Mouse (Mus musculus) MEL (cell line): ENCODE measurements around the gene Hspe1. TPM values are rescaled to one million over a fixed set of nuclear protein-coding genes. Genes with fewer than 3 reads are reported as not detected.

ENCODE experiments used
- DNase-seq: peaks from one replicate; pipeline ENCODE4 v3.0.0; 2011; ENCODE audit warnings: low read depth, low spot score
- H3K27ac ChIP-seq: 2 replicates; pipeline ENCODE4 v1.5.1; 2012; ENCODE audit warnings: low read depth, mild to moderate bottlenecking, control low read depth, low read length, moderate library complexity; ENCODE audit not compliant: control insufficient read depth
- H3K27me3 ChIP-seq, 2 experiments: fragments of 150-350 bp in 1 of 2; sonication (generic) in 1 of 2; 2 replicates each; pipeline ENCODE4 v1.6.1; 2012; ENCODE audit warnings: low read length in 2 of 2, mild to moderate bottlenecking in 2 of 2, improper control_type of control experiment in 1 of 2, moderate library complexity in 1 of 2; ENCODE audit not compliant: insufficient read depth in 2 of 2, control insufficient read depth in 1 of 2
- H3K36me3 ChIP-seq, 2 experiments: 2 replicates each; pipeline ENCODE4 v1.6.1; 2012 to 2014; ENCODE audit warnings: low read length in 2 of 2, improper control_type of control experiment in 1 of 2, inconsistent platforms in 1 of 2, mild to moderate bottlenecking in 1 of 2; ENCODE audit not compliant: insufficient read depth in 2 of 2, control insufficient read depth in 1 of 2
- H3K4me1 ChIP-seq, 2 experiments: fragments of 150-350 bp in 1 of 2; sonication (generic) in 1 of 2; 2 replicates each; pipeline ENCODE4 v1.6.1; 2012; ENCODE audit warnings: low read length in 2 of 2, improper control_type of control experiment in 1 of 2, mild to moderate bottlenecking in 1 of 2; ENCODE audit not compliant: insufficient read depth in 2 of 2, control insufficient read depth in 1 of 2
- H3K4me3 ChIP-seq, 2 experiments: fragments of 150-350 bp in 1 of 2; sonication (generic) in 1 of 2; 2 replicates each; pipeline ENCODE4 v1.5.1; 2012; ENCODE audit warnings: low read depth in 2 of 2, low read length in 2 of 2, mild to moderate bottlenecking in 2 of 2, moderate library complexity in 2 of 2, control low read depth in 1 of 2, improper control_type of control experiment in 1 of 2; ENCODE audit not compliant: control insufficient read depth in 1 of 2, insufficient read depth in 1 of 2
- H3K79me2 ChIP-seq: 2 replicates; pipeline ENCODE4 v1.6.1; 2012; ENCODE audit warnings: mild to moderate bottlenecking, low read length, moderate library complexity; ENCODE audit not compliant: control insufficient read depth, poor library complexity, insufficient read depth
- H3K9ac ChIP-seq: 2 replicates; pipeline ENCODE4 v1.6.1; 2012; ENCODE audit warnings: low read depth, mild to moderate bottlenecking, control low read depth, low read length, moderate library complexity; ENCODE audit not compliant: control insufficient read depth, poor library complexity, severe bottlenecking
- H3K9me3 ChIP-seq: fragments of 150-350 bp; sonication (generic); replicated peaks from 2 replicates; pipeline ENCODE4 v1.6.1; 2012; ENCODE audit warnings: mild to moderate bottlenecking, low read length, improper control_type of control experiment, moderate library complexity; ENCODE audit not compliant: insufficient read depth
- BHLHE40 ChIP-seq: IDR thresholded peaks from 2 replicates; pipeline ENCODE4 v1.6.1; 2012; ENCODE audit warnings: low read depth, mild to moderate bottlenecking, inconsistent platforms, low read length, improper control_type of control experiment, borderline replicate concordance
- CHD1 ChIP-seq: IDR thresholded peaks from 2 replicates; pipeline ENCODE4 v1.6.1; 2012; ENCODE audit warnings: low read depth, mild to moderate bottlenecking, inconsistent platforms, low read length, improper control_type of control experiment
- CTCF ChIP-seq, 3 experiments: IDR thresholded peaks in 2 of 3; conservative IDR thresholded peaks in 1 of 3; 2 replicates each; pipeline ENCODE4 v1.5.1; 2011 to 2012; ENCODE audit warnings: low read length in 3 of 3, low read depth in 2 of 3, mild to moderate bottlenecking in 2 of 3, improper control_type of control experiment in 1 of 3, inconsistent platforms in 1 of 3, mixed read lengths in 1 of 3, moderate library complexity in 1 of 3; ENCODE audit not compliant: control insufficient read depth in 1 of 3, insufficient read depth in 1 of 3, poor library complexity in 1 of 3, severe bottlenecking in 1 of 3
- E2F4 ChIP-seq: IDR thresholded peaks from 2 replicates; pipeline ENCODE4 v1.6.1; 2011; ENCODE audit warnings: low read depth, low read length, improper control_type of control experiment, borderline replicate concordance
- ELF1 ChIP-seq: IDR thresholded peaks from 2 replicates; pipeline ENCODE4 v1.6.1; 2014; ENCODE audit warnings: low read depth, mild to moderate bottlenecking, inconsistent platforms, low read length, improper control_type of control experiment, moderate library complexity
- EP300 ChIP-seq, 2 experiments: IDR thresholded peaks; 2 replicates each; pipeline ENCODE4 v1.6.1; 2011; ENCODE audit warnings: improper control_type of control experiment in 2 of 2, low read length in 2 of 2, low read depth in 1 of 2, mild to moderate bottlenecking in 1 of 2
- ETS1 ChIP-seq: IDR thresholded peaks from 2 replicates; pipeline ENCODE4 v1.6.1; 2012; ENCODE audit warnings: low read depth, mild to moderate bottlenecking, inconsistent platforms, low read length, improper control_type of control experiment, moderate library complexity
- GABPA ChIP-seq: IDR thresholded peaks from 2 replicates; pipeline ENCODE4 v1.6.1; 2012; ENCODE audit warnings: low read depth, mild to moderate bottlenecking, inconsistent platforms, low read length, improper control_type of control experiment, moderate library complexity
- GATA1 ChIP-seq: IDR thresholded peaks from 2 replicates; pipeline ENCODE4 v1.6.1; 2011; ENCODE audit warnings: low read depth, low read length, improper control_type of control experiment
- HCFC1 ChIP-seq: IDR thresholded peaks from 2 replicates; pipeline ENCODE4 v1.6.1; 2012; ENCODE audit warnings: low read depth, mild to moderate bottlenecking, inconsistent platforms, low read length, improper control_type of control experiment, moderate library complexity
- JUND ChIP-seq: IDR thresholded peaks from 2 replicates; pipeline ENCODE4 v1.6.1; 2011; ENCODE audit warnings: low read depth, mild to moderate bottlenecking, improper control_type of control experiment, low read length
- KAT2A ChIP-seq: conservative IDR thresholded peaks from 2 replicates; pipeline ENCODE4 v1.6.1; 2012; ENCODE audit warnings: low read depth, low read length, improper control_type of control experiment, inconsistent platforms
- MAFK ChIP-seq: IDR thresholded peaks from 2 replicates; pipeline ENCODE4 v1.6.1; 2011; ENCODE audit warnings: low read depth, mild to moderate bottlenecking, low read length, improper control_type of control experiment, borderline replicate concordance
- MAX ChIP-seq: IDR thresholded peaks from 2 replicates; pipeline ENCODE4 v1.6.1; 2011; ENCODE audit warnings: low read length, improper control_type of control experiment
- MXI1 ChIP-seq: IDR thresholded peaks from 2 replicates; pipeline ENCODE4 v1.6.1; 2011; ENCODE audit warnings: mild to moderate bottlenecking, low read depth, low read length, improper control_type of control experiment
- MYB ChIP-seq: IDR thresholded peaks from 2 replicates; pipeline ENCODE4 v1.6.1; 2011; ENCODE audit warnings: mild to moderate bottlenecking, low read depth, low read length, improper control_type of control experiment
- MYC ChIP-seq: IDR thresholded peaks from 2 replicates; pipeline ENCODE4 v1.6.1; 2011; ENCODE audit warnings: low read depth, mild to moderate bottlenecking, low read length, improper control_type of control experiment, moderate library complexity
- NELFE ChIP-seq: IDR thresholded peaks from 2 replicates; pipeline ENCODE4 v1.6.1; 2011; ENCODE audit warnings: low read depth, low read length, improper control_type of control experiment
- NRF1 ChIP-seq: IDR thresholded peaks from 2 replicates; pipeline ENCODE4 v1.6.1; 2014; ENCODE audit warnings: low read depth, mild to moderate bottlenecking, inconsistent platforms, low read length, improper control_type of control experiment, moderate library complexity; ENCODE audit not compliant: poor library complexity, insufficient read depth, severe bottlenecking
- POLR2AphosphoS2 ChIP-seq: IDR thresholded peaks from 2 replicates; pipeline ENCODE4 v1.6.1; 2011; ENCODE audit warnings: low read length, improper control_type of control experiment
- RAD21 ChIP-seq: IDR thresholded peaks from 2 replicates; pipeline ENCODE4 v1.6.1; 2011; ENCODE audit warnings: mild to moderate bottlenecking, low read depth, low read length, improper control_type of control experiment
- RCOR1 ChIP-seq: IDR thresholded peaks from 2 replicates; pipeline ENCODE4 v1.6.1; 2012; ENCODE audit warnings: low read depth, mild to moderate bottlenecking, inconsistent platforms, low read length, improper control_type of control experiment
- SMC3 ChIP-seq: IDR thresholded peaks from 2 replicates; pipeline ENCODE4 v1.6.1; 2011; ENCODE audit warnings: low read depth, low read length, improper control_type of control experiment
- TAL1 ChIP-seq: IDR thresholded peaks from 2 replicates; pipeline ENCODE4 v1.6.1; 2012; ENCODE audit warnings: mild to moderate bottlenecking, inconsistent platforms, low read length, moderate library complexity, mixed read lengths
- TBP ChIP-seq: IDR thresholded peaks from 2 replicates; pipeline ENCODE4 v1.8.0; 2011; ENCODE audit warnings: low read depth, low read length, improper control_type of control experiment
- TCF12 ChIP-seq: IDR thresholded peaks from 2 replicates; pipeline ENCODE4 v1.6.1; 2014; ENCODE audit warnings: low read depth, mild to moderate bottlenecking, inconsistent platforms, low read length, improper control_type of control experiment, moderate library complexity
- UBTF ChIP-seq: IDR thresholded peaks from 2 replicates; pipeline ENCODE4 v1.6.1; 2012; ENCODE audit warnings: low read depth, mild to moderate bottlenecking, inconsistent platforms, low read length, improper control_type of control experiment, moderate library complexity, borderline replicate concordance; ENCODE audit not compliant: insufficient read depth
- USF1 ChIP-seq: IDR thresholded peaks from 2 replicates; pipeline ENCODE4 v1.6.1; 2014; ENCODE audit warnings: low read depth, mild to moderate bottlenecking, inconsistent platforms, low read length, improper control_type of control experiment, moderate library complexity
- USF2 ChIP-seq, 2 experiments: IDR thresholded peaks; 2 replicates each; pipeline ENCODE4 v1.6.1; 2011 to 2012; ENCODE audit warnings: improper control_type of control experiment in 2 of 2, low read length in 2 of 2, borderline replicate concordance in 1 of 2, inconsistent platforms in 1 of 2, low read depth in 1 of 2, mild to moderate bottlenecking in 1 of 2; ENCODE audit not compliant: insufficient read depth in 1 of 2
- ZKSCAN1 ChIP-seq: IDR thresholded peaks from 2 replicates; pipeline ENCODE4 v1.6.1; 2012; ENCODE audit warnings: low read depth, mild to moderate bottlenecking, inconsistent platforms, low read length, improper control_type of control experiment, moderate library complexity
- ZMIZ1 ChIP-seq: IDR thresholded peaks from 2 replicates; pipeline ENCODE4 v1.6.1; 2012; ENCODE audit warnings: low read depth, mild to moderate bottlenecking, inconsistent platforms, low read length, improper control_type of control experiment, moderate library complexity
- ZNF384 ChIP-seq: IDR thresholded peaks from 2 replicates; pipeline ENCODE4 v1.6.1; 2012; ENCODE audit warnings: low read depth, mild to moderate bottlenecking, inconsistent platforms, low read length, improper control_type of control experiment
- polyA plus RNA-seq, 2 experiments: library from polyadenylated mRNA; stranded (reverse) in 1 of 2; unstranded in 1 of 2; fragments of >175 nt in 1 of 2; fragments of >200 nt in 1 of 2; gene quantifications; 2 replicates each; pipeline versions ENCODE4 v1.2.1 to v1.2.4; 2012; ENCODE audit warnings: low replicate concordance in 2 of 2, low read depth in 1 of 2; ENCODE audit not compliant: insufficient read length in 2 of 2, insufficient read depth in 1 of 2, missing spikeins in 1 of 2
- total RNA-seq: library from RNA; depleted of rRNA; stranded (reverse); fragments of 300-350 nt; gene quantifications from 2 replicates; pipeline ENCODE4 v1.2.3, GENCODE M21; 2012

The Hspe1 gene
- total and polyA plus RNA-seq, 3 experiments = 752 to 942 TPM; not detected in 1

DNA sequence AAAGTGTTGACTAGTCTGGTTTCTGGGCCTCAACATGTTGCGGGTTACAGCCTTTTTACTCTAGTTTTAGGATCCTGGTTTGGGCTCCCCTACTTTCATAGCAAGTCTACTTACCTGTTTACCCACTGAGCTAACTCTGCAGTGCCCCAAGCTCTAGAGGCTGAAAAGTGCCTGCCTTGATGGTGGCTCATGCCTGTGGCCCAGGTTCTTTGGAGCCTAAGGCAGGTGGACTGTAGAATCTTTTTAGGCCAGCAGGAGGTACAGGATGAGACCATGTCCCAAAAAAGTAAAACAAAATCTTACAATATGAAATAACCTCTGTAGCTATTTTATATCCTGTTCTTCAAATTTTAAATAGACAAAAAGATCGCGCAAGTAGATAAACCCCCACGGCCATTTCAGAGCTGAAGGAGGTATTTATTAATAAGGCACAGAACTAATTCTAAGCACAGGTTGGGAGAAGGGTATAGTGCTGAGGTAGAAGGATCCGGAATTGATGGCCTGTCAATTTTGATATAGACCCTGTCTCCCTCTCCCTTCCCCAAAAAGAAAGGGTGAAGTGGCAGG lies 1.6 kb downstream of the Hspe1 start:
- H3K36me3 ChIP-seq = peaks cover 12 to 43% of the 10 kb centered on the region in 2 experiments
- peak; percentile 52 for DNase-seq
- H3K4me3 ChIP-seq = peak overlapping the region; percentile 80 to 85
- TF ChIP-seq USF1 = no peak
- TF ChIP-seq NRF1 = no peak
- TF ChIP-seq ELF1 = no peak
- no peak for TF ChIP-seq MYB
- no peak for TF ChIP-seq ZMIZ1
- no peak for TF ChIP-seq MAFK
- TF ChIP-seq KAT2A = no peak
- TF ChIP-seq MXI1 = peak; percentile 63
- TF ChIP-seq SMC3 = 0 out of 2 replicates have a peak, but pooled peaks have one; percentile 14
- no peak for TF ChIP-seq TCF12
- no peak for TF ChIP-seq RCOR1
- peak; percentile 78 for TF ChIP-seq GATA1
- no peak for TF ChIP-seq TBP
- no peak for TF ChIP-seq JUND
- no peak for TF ChIP-seq E2F4
- 0 out of 2 replicates have a peak, but pooled peaks have one; percentile 24 for TF ChIP-seq MAX
- TF ChIP-seq ZKSCAN1 = no peak
- TF ChIP-seq TAL1 = no peak
- TF ChIP-seq USF2 (IDR thresholded peaks at IDR 0.05; ENCODE audit: borderline replicate concordance in 1 of 2, insufficient read depth in 1 of 2, low read depth in 1 of 2, low read length in 2 of 2) = no peak
- TF ChIP-seq HCFC1 = peak; percentile 31; the same call in 1 of the 2 replicates
- TF ChIP-seq EP300 (IDR thresholded peaks at IDR 0.05; ENCODE audit: low read depth in 1 of 2, low read length in 2 of 2) = no peak
- no peak for TF ChIP-seq MYC
- TF ChIP-seq UBTF = no peak
- TF ChIP-seq CHD1 = no peak
- no peak for TF ChIP-seq POLR2AphosphoS2
- TF ChIP-seq CTCF (IDR thresholded peaks at IDR 0.05 in 2 of 3, conservative IDR thresholded peaks at IDR 0.05 in 1 of 3; ENCODE audit: control insufficient read depth in 1 of 3, insufficient read depth in 1 of 3, low read depth in 2 of 3, low read length in 3 of 3, poor library complexity in 1 of 3, severe bottlenecking in 1 of 3) = no peak
- no peak for TF ChIP-seq BHLHE40
- no peak for TF ChIP-seq ZNF384
- no peak for TF ChIP-seq ETS1
- TF ChIP-seq GABPA = no peak
- no peak for TF ChIP-seq RAD21
- TF ChIP-seq NELFE = no peak
- TF ChIP-seq, all 39 proteins: peak for 5
- no peaks in the 10 kb centered on the region for H3K27me3 ChIP-seq
- peak overlapping the region; percentile 62 for H3K27ac ChIP-seq
- peaks cover 51% of the 10 kb centered on the region for H3K79me2 ChIP-seq
- no peaks in the 10 kb centered on the region for H3K9me3 ChIP-seq
- H3K4me1 ChIP-seq = peaks cover 2 to 12% of the 10 kb centered on the region in 2 experiments; a peak in 3 of 4 replicates
- peak overlapping the region; percentile 96 for H3K9ac ChIP-seq
